Mouse (Mus musculus): ENCODE measurements around the gene Gtf3c2.
"Not testable (repeated sequence)": the region's sequence is repeated elsewhere in the genome, so short reads cannot be mapped to it uniquely, and the experiment has no call there.

Gtf3c2 gene

DNA sequence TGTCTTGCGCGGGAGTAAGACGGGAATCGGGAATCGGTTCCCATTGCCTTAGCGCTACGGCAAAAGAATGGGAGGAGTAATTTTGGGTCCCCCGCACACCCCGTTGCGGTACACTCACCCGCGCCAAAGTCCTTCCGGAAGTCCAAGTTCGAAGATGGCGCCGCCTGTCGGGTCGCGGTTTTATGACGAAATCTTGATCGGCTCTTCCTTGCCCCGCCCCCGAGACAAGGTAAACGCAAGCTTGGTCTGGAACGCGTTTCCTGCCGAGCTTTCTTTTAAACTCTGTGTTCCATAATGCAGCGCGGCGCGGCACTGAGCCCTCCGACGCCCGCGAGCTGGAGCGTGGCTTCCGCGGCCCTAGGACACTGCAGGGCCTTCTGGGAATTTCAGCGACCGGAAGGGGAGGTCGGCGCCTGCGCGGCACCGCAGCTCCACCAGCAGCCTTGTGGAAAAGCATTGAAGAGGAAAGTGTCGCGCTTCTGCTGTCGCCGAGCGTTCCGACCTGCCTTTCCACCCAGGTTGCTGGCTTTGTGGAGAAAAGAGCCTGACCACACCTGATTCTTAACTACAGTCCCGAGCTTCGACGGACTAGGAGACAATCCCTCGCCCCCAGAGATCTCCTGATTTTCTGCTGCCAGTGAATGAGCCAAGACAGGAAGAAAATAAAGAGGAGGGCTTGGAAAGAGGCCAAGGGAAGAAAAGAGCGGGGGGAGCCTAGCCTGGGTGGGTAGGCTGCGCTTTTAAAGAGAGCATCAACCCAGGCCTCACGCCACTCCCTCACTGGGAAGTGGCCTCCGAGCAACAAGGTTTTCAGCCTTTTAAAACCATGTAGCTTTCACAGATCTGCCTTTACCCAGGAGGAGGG is at the start of gene Gtf3c2, which contains the start of gene Gm29609:
TSS of gene Gtf3c2 (minus strand) at position 379 of the 865 bp plus-strand sequence.
TSS of gene Gm29609 (minus strand) at position 146 of the 865 bp plus-strand sequence.
- peak; percentile 89 for DNase-seq (ENCODE audit: low spot score)

DNA sequence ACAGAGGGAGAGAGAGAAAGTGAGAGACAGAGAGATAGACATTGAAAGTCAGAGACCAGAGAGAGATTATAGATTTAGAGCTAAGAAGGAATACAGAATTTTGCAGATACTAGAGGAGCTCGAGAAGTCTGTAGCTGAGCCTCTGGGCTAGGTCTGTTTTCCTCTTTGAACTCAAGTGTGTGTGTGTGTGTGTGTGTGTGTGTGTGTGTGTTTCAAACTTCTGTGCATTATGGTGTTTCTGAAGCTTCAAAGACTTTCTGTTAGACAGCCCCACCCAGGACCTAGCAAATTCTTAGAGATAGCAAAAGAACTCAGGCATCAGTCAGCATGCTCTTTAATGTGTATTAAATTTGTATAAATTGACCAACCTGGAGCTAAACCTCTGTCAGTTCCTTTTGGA is 46.7 kb upstream of the Gtf3c2 start:
- no peak for DNase-seq (ENCODE audit: low spot score)

DNA sequence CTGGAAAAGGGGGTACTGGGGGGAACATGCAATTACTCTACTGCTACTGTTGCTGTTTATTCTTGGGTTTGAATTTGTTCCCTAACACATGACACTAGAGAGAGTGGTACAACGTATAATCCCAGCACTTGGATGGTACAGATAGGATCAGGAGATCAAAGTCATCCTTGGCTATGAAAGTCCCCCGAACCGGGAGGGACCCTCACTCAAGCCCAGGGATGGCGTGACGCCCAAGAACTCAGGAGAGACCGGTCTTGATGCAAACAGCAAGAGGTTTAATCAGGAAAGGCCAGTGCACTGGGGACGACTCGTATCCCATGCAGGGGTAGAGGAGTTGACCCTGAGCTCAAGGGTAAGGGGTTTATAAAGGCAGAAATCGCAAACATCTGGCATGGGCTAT is 42.8 kb upstream of the Gtf3c2 start:
- no peak for DNase-seq (ENCODE audit: low spot score)

DNA sequence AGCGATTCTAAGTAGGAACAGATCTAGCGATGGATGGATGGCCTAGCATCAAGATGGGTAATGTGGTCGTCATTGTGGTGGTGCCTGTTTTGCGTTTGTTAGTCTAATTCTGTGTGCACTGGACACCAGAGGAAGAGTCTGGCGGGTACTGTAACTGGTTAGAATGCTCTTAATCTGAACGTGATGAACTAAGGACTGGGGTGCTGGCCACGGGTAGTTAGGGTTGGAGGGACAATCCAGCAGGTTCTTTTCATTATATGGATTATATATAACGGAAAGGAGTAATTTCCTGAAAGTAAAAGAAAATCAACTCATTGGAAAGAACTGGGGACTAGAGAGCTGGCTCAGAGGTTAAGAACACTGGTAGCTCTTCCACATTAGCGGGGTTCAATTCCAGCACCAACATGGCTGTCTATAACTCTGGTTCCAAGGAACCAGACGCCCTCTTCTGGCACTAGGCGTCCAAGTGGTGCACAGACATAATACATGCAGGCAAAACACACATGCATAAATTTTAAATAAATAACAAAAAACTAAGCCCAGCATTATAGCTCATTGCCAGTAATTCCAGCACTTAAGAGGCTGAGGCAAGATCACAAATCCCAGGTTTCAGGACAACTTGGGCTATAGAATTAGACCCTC is 41.5 kb upstream of the Gtf3c2 start:
- no peak for DNase-seq (ENCODE audit: low spot score)

GRCm38 (mm10) chr5:31220448-31221303 is 40.7 kb upstream of the Gtf3c2 start, which contains the start of gene Ppm1g:
Ppm1g (minus strand) TSS chr5:31220687.
- DNase-seq (ENCODE audit: low spot score) = peak; percentile 99

GRCm38 (mm10) chr5:31219911-31220447 is 40.0 kb upstream of the Gtf3c2 start:
- DNase-seq (ENCODE audit: low spot score) = no peak

DNA sequence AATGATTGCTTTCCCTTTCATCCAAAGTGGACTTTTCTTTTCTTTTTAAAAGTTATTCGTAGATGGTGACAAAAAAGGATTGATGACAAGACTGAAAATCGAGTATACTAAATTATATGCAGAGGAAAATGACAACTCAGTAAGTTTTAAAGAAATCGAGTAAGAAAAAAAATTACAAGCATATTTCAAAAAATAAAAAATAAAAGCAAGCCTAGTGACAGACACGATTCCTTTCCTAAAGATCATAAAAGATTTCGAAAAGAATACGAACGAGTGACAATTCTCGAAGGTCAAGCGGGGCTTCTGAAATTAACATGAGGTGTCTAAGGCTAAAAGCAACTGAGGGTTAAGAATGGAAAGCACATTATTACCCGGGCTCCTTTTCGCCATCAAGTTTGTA is 39.5 kb upstream of the Gtf3c2 start:
- no peak for DNase-seq (ENCODE audit: low spot score)

- DNase-seq (ENCODE audit: low spot score) = no peak
Observed at GRCm38 (mm10) chr5:31219070-31219469, 39.1 kb upstream of the Gtf3c2 start.

DNA sequence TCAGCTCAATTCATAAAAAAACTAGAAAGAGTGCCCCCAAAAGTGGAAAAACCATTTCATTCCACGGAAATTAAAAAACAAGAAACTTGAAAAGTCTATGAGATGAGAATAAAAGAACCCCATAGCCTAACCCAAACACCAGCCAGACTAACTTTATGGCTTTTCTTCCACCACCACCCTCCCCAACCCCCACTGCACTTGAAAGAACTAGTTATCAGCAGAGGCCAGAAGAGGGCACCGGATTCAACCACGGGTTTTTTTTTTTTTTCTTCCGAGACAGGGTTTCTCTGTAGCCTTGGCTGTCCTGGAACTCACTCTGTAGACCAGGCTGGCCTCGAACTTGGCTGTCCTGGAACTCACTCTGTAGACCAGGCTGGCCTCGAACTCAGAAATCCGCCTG is 38.4 kb upstream of the Gtf3c2 start:
- DNase-seq (ENCODE audit: low spot score) = no peak

DNA sequence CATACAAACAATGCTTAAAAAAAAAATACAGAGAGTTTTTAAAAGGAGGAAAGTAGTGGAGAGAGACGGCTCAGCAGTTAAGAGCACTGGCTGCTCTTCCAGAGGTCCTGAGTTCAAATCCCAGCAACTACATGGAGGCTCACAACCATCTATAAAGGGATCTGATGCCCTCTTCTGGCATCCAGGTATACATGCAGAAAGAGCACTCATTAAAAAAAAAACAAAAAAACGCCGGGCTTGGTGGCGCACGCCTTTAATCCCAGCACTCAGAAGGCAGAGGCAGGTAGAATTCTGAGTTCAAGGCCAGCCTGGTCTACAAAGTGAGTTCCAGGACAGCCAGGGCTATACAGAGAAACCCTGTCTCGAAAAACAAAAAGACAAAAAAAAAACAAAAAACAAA is 36.6 kb upstream of the Gtf3c2 start:
- DNase-seq (ENCODE audit: low spot score) = not testable (repeated sequence)

DNA sequence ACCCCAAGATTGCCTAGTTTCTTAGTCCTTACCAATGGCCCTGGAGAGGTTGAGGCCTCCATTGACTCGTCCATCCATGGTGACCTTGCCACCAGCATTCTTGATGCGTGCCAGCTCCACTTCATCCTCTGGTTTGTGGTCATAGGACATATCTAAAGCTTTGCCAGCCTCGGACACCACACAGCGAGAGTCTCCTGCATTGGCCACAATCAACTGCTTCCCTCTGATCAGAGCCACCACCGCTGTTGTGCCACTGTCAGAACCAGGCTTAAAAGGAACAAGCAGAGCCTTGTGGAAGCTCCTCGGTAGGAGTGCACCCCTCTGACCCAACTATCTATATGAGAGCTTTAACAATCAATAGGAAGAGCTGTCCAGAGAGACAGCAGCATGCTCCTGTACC is 24.5 kb upstream of the Gtf3c2 start:
- DNase-seq (ENCODE audit: low spot score) = no peak

DNA sequence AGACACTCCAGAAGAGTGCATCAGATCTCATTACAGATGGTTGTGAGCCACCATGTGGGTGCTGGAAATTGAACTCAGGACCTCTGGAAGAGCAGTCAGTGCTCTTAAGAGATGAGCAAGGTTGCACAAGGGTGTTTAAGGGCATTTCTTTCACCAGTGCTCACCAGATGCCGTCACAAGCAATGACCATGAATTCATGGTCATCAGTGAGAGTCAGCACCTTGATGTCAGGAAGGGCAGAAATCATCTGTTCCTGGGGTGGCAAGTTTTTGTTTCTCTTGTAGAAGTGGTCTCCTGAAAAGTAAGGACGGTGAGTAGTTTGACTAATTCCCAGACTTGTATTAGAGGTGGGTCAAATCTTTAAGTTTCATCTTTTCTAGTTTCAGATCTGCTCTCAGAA is 23.9 kb upstream of the Gtf3c2 start:
- no peak for DNase-seq (ENCODE audit: low spot score)

DNA sequence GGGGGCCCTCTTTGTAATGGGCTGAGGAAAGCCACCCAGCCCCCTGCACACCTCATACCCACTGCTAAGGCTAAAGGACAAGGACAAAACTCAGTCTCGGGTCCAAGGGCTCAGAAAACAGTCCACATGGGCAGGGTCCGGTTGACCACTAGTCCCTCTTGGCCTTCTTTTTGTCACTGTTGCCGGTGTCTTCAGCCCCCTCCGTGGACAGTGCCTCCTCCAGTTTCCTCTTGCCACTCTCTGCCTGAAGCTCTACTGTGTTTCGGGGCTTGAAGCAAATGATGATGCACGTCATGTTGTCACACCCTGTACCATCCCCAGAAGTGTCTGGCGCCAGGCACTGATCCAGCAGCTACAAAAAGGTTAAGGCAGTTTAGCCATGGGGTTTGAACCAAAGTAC is 23.0 kb upstream of the Gtf3c2 start:
- no peak for DNase-seq (ENCODE audit: low spot score)

DNA sequence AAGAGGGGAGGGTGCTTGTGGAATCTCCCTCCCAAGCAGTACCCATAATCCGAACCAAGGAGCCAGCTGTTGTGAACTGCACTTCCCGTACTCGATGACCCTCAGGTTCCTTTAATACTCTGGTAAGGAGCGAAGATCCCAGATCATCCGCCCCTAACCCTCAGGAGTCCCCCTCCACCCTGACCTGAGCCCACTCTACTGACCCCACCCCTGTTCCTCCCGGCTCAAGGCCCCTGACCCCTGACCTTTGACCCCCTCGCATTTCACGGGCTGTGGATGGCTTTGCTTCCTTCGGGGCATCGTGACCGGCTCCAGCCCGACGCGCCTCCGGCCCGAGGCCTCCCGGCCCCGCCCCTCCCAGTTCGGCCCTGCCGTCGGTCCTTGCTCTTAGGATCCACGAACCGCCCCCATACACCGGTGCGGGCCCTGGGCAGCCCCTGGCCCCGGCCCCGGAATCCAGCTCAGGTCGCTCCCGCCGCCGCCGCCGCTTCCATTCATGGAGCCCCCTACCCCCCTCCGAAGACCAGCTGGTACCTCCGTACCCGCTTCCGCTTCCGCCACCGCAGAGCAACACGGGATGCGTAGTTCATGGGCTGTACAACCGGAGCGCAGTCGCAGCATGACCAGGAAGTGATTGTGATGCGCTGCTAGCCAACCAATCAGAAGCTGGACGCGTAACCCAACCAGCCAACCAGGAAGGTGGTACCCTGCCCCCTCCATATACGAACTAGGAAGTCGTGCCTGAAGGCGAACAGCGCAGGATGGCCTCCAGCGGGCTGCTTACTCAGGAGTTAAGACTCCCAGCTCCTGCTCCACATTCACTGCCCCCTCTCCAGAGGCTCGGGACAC is 22.0 kb upstream of the Gtf3c2 start, which contains the start of gene Zfp513:
TSS of gene Zfp513 (minus strand) at position 562 of the 849 bp plus-strand sequence.
- peak; percentile 92 for DNase-seq (ENCODE audit: low spot score)

GRCm38 (mm10) chr5:31201042-31201741 is 21.2 kb upstream of the Gtf3c2 start:
- DNase-seq (ENCODE audit: low spot score) = no peak

- peak; percentile 36 for DNase-seq (ENCODE audit: low spot score)
Observed at GRCm38 (mm10) chr5:31200327-31200768, 20.4 kb upstream of the Gtf3c2 start.

- no peak for DNase-seq (ENCODE audit: low spot score)
Observed at GRCm38 (mm10) chr5:31199893-31200292, 19.9 kb upstream of the Gtf3c2 start.

- no peak for DNase-seq (ENCODE audit: low spot score)
Observed at GRCm38 (mm10) chr5:31199321-31199892, 19.5 kb upstream of the Gtf3c2 start.

DNA sequence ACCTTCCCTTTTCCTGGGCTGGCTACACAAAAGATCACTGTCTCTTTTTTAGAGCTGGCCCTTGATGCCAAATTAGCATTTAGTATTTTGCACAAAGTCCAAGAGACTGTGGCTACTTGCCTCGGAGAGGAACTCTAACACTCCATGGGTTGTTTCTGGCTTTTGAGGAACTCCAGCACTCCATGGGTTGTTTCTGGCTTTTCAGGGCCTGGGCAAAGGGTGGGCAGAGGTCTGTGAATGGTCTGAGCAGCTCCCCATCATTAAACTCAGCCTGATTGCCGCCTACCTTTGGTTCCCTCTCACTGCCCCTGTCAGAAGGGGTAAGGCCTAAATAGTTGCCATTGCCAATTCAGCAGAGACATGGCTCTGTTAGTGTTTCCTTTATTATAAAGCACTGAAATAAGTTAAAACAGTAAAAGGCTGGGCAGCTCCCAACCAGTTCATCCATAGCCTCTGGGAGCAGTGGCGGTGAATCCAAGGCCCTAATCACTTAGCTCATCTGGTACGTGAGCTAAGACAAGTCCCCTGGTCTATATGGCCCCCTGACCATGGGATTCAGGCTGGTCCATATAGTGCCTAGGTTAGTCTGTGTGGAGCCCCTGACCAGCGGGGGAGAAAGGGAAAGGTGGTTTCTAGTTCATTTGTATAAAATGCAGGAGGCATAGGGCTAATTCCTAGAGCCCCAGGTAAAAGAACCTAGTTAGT is 18.8 kb upstream of the Gtf3c2 start:
- no peak for DNase-seq (ENCODE audit: low spot score)
